Mouse (Mus musculus): ENCODE measurements at regions not wholly inside any gene's neighbourhood (a gene's known extent, or its start where the extent isn't known, plus 50 kb on each side); places are given as distances from the start of the nearest gene placed in this dataset.

DNA sequence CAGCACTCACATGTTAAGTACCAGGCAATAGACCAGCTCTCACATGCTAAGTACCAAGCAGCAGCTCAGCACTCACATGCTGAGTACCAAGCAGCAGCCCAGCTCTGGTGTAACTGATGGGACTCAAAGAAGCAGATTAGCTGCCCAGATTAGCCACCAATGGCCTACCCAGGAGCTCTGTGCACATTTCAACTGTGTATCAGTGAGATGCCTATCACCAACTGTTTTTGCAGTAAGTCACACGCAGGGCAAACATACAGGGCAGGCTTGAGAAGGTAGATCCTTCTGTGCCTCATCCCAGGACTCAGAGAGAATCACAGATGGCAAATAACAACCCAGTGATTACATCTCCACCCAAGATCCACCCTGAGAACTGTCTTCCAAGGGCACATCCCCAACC, 190.7 kb downstream of the Ipo8 start:
- TF ChIP-seq CTCF (IDR thresholded peaks at IDR 0.05; ENCODE audit: low read depth): no peak
- TF ChIP-seq EP300 (IDR thresholded peaks at IDR 0.05; ENCODE audit: low read depth): no peak
